Mouse (Mus musculus) liver, embryonic 11.5 days (tissue): Measurements from ENCODE around the gene Shank3. TPM values are rescaled to one million over a fixed set of nuclear protein-coding genes. Genes with fewer than 3 reads are reported as not detected.

Source experiments
- ATAC-seq: fragments of 200-750 bp; cut with Nextera tagmentation; replicated peaks from 2 replicates; pipeline ENCODE4 v1.8.0; 2017; ENCODE audit warnings: moderate number of reproducible peaks, mild to moderate bottlenecking, moderate TSS enrichment, moderate library complexity; ENCODE audit not compliant: low FRiP score
- DNase-seq: peaks from one replicate; pipeline ENCODE4 v3.0.0-alpha.2; 2017; ENCODE audit warnings: low spot score
- H3K27ac ChIP-seq: fragments of 300-500 bp; sonication (generic); 2 replicates; pipeline ENCODE4 v1.5.1; 2014; ENCODE audit warnings: mild to moderate bottlenecking, low read depth, low read length, control low read depth
- H3K27me3 ChIP-seq: fragments of 300-500 bp; sonication (generic); replicated peaks from 2 replicates; pipeline ENCODE4 v1.6.1; 2014; ENCODE audit warnings: low read length, mixed read lengths; ENCODE audit not compliant: control insufficient read depth, insufficient read depth
- H3K36me3 ChIP-seq: fragments of 300-500 bp; sonication (generic); 2 replicates; pipeline ENCODE4 v1.6.1; 2014; ENCODE audit warnings: mild to moderate bottlenecking, low read length, moderate library complexity, mixed read lengths; ENCODE audit not compliant: control insufficient read depth, insufficient read depth
- H3K4me1 ChIP-seq: fragments of 300-500 bp; sonication (generic); replicated peaks from 2 replicates; pipeline ENCODE4 v1.6.1; 2014; ENCODE audit warnings: low read length, mixed read lengths; ENCODE audit not compliant: control insufficient read depth, insufficient read depth
- H3K4me2 ChIP-seq: fragments of 300-500 bp; sonication (generic); 2 replicates; pipeline ENCODE4 v1.6.1; 2014; ENCODE audit warnings: mild to moderate bottlenecking, control low read depth, moderate library complexity
- H3K4me3 ChIP-seq: fragments of 300-500 bp; sonication (generic); 2 replicates; pipeline ENCODE4 v1.5.1; 2014; ENCODE audit warnings: low read depth, low read length, control low read depth
- H3K9ac ChIP-seq: fragments of 300-500 bp; sonication (generic); 2 replicates; pipeline ENCODE4 v1.6.1; 2014; ENCODE audit warnings: low read depth, low read length, control low read depth
- H3K9me3 ChIP-seq: fragments of 300-500 bp; sonication (generic); 2 replicates; pipeline ENCODE4 v1.6.1; 2016; ENCODE audit warnings: low read length, inconsistent platforms, mixed read lengths; ENCODE audit not compliant: control insufficient read depth
- WGBS: fragments of 180-500 bp; shearing (Covaris S2); extraction: QIAGEN DNeasy Blood & Tissue Kit; methylation state at CpG from one replicate; pipeline ENCODE4 v1.1.7; 2014; 5-methylcytosine and 5-hydroxymethylcytosine counted together
- polyA plus RNA-seq: library from polyadenylated mRNA; unstranded; fragments of >200 nt; fragmentation: Nextera tagmentation; extraction: Ambion mirVana; gene quantifications from 2 replicates; pipeline ENCODE4 v1.2.1, GENCODE M21; 2014

The Shank3 gene
- polyA plus RNA-seq, 1 experiment from 2014 or later = 1.7 TPM

DNA sequence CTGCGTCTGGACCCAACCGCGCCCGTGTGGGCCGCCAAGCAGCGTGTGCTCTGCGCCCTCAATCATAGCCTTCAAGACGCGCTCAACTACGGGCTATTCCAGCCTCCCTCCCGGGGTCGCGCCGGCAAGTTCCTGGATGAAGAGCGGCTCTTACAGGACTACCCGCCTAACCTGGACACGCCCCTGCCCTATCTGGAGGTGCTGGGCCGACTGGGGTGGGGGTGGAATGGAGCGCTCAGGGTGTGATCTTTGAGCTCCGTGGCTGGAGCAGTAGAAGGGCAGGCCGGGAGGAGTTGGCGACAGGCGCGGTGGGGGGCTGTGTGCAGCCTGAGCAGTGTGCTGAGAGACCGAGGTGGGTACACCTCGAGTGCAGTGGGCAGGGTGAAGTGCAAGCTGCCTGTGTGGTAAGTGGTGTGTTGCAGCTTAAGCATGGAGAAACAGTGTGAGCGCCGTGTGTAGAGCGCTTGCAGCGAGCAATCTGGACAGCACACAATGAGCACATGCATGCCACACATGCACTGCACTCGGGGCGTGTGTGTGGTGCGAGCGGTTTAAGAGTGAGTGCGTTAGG is 883 bp downstream of the Shank3 start:
- peaks cover 26% of the 10 kb centered on the region for H3K4me1 ChIP-seq
- peak overlapping the region; percentile 74 for H3K9ac ChIP-seq
- peak overlapping the region; percentile 77 for H3K4me3 ChIP-seq
- DNase-seq (peak; percentile 71), ATAC-seq (peak; percentile 66)
- H3K27ac ChIP-seq = no peak overlapping the region
- no peaks in the 10 kb centered on the region for H3K9me3 ChIP-seq
- H3K4me2 ChIP-seq = peak overlapping the region; percentile 93
- peaks cover 4% of the 10 kb centered on the region; the same call in 1 of the 2 replicates for H3K36me3 ChIP-seq
- peaks cover 16% of the 10 kb centered on the region for H3K27me3 ChIP-seq
- 6% methylated on average over 35 of the region's 35 CpGs for WGBS

DNA sequence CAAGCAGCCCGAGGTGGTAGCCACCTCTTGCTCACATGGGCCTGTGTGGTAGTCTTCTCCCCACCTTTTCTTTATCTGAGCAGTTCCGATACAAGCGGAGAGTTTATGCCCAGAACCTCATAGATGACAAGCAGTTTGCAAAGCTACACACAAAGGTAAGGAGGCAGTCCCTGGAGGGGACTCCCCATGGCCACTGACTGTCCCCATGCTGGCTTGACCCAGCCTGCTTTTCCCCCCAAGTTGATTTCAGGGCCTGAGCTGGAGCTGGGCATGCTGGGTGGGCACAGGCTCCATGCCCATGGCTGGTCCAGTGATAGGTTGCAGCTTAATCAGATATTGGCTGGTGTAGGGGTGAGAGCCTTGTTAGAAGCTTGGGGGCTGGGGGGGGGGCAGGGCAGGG is 1.9 kb downstream of the Shank3 start:
- no peak overlapping the region for H3K27ac ChIP-seq
- H3K9ac ChIP-seq = no peak overlapping the region
- H3K4me3 ChIP-seq = no peak overlapping the region
- DNase-seq = no peak
- H3K27me3 ChIP-seq = peaks cover 16% of the 10 kb centered on the region
- peaks cover 4% of the 10 kb centered on the region; the same call in 1 of the 2 replicates for H3K36me3 ChIP-seq
- peaks cover 26% of the 10 kb centered on the region for H3K4me1 ChIP-seq
- 72% methylated on average over 3 of the region's 3 CpGs for WGBS
- H3K4me2 ChIP-seq = peak overlapping the region; percentile 93; the same call in 1 of the 2 replicates
- ATAC-seq = no peak
- no peaks in the 10 kb centered on the region for H3K9me3 ChIP-seq

DNA sequence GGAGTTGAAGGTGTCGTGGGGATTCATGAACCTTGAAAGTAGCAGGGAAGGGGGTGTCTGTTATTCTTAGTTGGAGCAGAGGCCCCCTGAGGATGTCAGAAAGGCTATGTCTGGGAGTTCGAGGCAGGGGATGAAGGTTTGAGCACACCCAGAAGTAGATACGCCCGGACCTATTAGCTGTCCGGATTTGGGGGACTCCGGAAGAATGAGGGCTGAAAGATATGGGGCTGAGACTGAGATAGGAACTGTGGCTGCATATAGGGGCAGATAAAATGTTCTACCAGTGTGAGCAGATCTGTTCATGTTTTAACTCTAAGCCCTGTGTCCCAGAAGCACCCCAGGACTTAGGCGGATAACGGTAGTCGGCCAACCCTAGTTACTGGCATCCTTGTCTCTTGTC is 5.4 kb downstream of the Shank3 start:
- WGBS = 89% methylated on average over 9 of the region's 9 CpGs
- DNase-seq = no peak
- H3K36me3 ChIP-seq = peaks cover 4% of the 10 kb centered on the region; the same call in 1 of the 2 replicates

DNA sequence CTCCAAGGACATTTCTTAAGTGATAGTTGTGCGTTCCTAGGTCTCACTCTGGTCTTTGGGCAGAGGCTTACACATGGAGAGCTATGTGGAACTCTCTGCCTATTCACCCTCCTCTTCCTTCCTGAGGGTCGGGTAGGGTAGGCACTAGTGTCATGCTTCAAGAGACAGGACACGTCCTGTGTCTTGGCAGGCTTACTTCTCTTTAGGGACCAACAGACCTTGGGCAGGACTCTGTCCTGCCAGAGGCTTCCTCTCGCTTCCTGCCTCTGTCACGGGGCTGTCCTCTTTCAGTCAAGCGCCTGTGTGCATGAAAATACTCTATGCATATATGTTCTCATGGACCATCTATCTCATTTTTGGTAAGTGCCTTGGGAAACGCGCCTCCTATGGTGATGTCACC is 8.3 kb downstream of the Shank3 start:
- Histone ChIP-seq H3K27ac (no peak overlapping the region), H3K4me2 (no peak overlapping the region), H3K9ac (no peak overlapping the region), H3K4me1 (0 out of 2 replicates have a peak, but pooled peaks cover 2% of the 10 kb centered on the region), H3K36me3 (peaks cover 4% of the 10 kb centered on the region; the same call in 1 of the 2 replicates), H3K9me3 (no peaks in the 10 kb centered on the region), H3K4me3 (no peak overlapping the region), H3K27me3 (no peaks in the 10 kb centered on the region)
- ATAC-seq (no peak), DNase-seq (no peak)
- WGBS = 73% methylated on average over 8 of the region's 8 CpGs

More for the DNA sequence above, 5.4 kb downstream of the Shank3 start:
- H3K9ac ChIP-seq = no peak overlapping the region
- peaks cover 7% of the 10 kb centered on the region for H3K4me1 ChIP-seq
- H3K4me3 ChIP-seq = no peak overlapping the region
- no peaks in the 10 kb centered on the region for H3K9me3 ChIP-seq
- peaks cover 3% of the 10 kb centered on the region; the same call in 1 of the 2 replicates for H3K27me3 ChIP-seq
- ATAC-seq = no peak
- H3K4me2 ChIP-seq = no peak overlapping the region
- H3K27ac ChIP-seq = no peak overlapping the region

DNA sequence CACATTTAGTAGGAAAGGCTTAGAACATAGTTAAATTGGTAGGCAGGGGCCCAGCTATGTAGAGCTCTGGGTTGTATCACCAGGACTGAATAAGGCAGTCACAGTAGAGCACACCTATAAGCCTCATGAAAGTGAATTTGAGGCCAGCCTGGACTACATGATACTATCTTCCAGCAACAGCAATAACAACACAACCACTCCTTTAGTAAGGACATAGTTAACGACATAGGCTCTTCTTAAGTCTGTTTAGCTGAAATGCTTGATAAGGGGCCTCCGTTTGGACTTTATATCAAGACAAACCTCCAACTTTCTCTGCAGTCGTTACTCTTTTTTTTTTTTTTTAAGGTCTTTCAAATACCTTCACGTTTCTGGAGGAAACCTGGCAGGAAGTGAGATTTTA is 13.3 kb downstream of the Shank3 start:
- Histone ChIP-seq H3K4me2 (no peak overlapping the region), H3K4me1 (0 out of 2 replicates have a peak, but pooled peaks cover 2% of the 10 kb centered on the region)

DNA sequence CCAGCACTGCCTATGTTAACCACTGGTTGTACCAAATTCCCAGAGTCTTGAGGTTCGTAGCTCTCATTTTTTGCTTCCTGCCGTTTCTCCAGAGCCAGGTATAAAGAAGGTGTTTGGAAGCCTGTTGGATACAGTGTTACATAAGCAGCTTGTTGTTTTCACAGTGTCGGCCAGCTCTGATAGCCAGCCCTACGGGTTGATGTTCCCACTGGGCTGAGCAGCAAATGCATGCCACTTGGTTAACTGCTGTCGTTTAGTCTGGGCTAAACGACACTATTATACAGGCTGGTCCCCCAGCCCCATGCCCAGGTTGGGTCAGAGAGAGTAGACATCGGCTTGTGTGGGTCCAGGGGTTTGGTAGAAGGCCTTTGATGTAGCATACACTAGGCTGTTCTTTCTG is 22.5 kb downstream of the Shank3 start:
- Histone ChIP-seq H3K4me2 (no peak overlapping the region), H3K4me3 (no peak overlapping the region), H3K4me1 (no peaks in the 10 kb centered on the region), H3K27me3 (peaks cover 16% of the 10 kb centered on the region), H3K27ac (no peak overlapping the region), H3K36me3 (no peaks in the 10 kb centered on the region; the same call in none of the 2 replicates), H3K9me3 (no peaks in the 10 kb centered on the region), H3K9ac (no peak overlapping the region)
- WGBS = 72% methylated on average over 7 of the region's 7 CpGs
- ATAC-seq = no peak
- DNase-seq = no peak

More for the DNA sequence above, 13.3 kb downstream of the Shank3 start:
- DNase-seq (no peak), ATAC-seq (peak; percentile 83)
- no peaks in the 10 kb centered on the region for H3K36me3 ChIP-seq
- H3K27me3 ChIP-seq = no peaks in the 10 kb centered on the region
- H3K9me3 ChIP-seq = no peaks in the 10 kb centered on the region
- H3K4me3 ChIP-seq = no peak overlapping the region
- peak overlapping the region; percentile 34 for H3K27ac ChIP-seq
- H3K9ac ChIP-seq = no peak overlapping the region
- WGBS = 44% methylated on average over 4 of the region's 4 CpGs

DNA sequence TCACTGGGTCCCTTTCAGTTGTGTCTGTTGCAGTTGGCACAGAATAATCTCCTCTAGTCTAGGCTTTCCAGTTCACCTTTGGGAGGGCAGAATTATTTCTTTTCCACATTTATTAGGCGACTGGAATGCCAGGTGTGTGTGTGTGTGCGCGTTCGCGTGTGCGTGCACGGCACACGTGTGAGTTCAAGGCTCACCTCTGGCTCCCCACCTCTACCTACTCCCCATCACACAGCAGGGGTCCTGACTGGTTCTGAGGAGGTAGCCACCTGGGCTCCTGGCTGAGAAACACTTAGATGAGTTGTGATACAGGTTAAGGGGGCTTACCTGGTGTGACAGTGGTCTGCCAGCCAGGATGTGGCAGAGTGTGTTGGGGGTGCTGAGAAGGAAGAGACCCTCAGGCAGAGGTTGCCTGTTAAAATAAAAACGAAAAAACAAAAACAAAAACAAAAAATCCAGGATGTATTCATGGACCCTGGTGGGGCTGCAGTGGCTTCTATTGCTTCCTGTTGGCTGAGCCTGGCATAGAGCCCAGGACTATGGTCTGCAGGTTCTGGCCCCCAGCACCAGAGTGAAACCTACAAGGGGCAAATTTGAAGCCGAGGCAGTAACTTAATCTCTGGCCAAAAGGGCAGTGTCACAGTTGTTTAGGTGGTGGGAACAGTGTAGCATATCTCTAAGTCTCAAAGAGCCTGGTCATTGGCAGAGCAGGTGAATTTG is 23.3 kb downstream of the Shank3 start:
- Histone ChIP-seq H3K4me3 (no peak overlapping the region), H3K27me3 (peaks cover 16% of the 10 kb centered on the region)

DNA sequence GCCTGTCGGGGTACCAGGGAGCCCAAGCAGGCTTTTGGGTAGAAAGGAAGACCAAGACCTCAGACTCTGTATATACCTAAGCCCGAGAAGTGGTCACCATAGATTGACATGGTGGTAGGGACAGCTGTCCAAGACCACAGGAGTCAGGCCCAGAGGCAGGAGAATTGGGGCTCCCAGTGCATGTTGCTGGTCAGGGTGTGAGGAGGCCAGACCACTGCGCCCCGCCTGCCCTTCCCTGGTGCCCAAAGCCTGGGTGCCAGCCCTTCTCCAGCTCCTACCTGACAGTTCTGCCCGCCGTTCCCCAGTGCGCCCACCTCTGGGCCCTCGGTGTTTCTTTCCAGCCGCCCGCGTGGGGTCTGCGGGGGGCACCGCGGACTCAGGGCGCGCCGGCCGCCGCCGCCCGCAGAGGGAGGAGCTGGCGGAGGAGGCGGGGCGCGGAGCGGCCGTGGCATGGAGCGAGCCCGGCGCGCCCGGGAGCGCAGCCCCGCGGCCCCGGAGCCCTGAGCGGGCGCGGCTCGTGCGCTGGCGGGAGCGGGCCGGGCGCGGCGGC is 23.9 kb downstream of the Shank3 start:
- no peak for DNase-seq
- Histone ChIP-seq H3K27ac (no peak overlapping the region), H3K9me3 (no peaks in the 10 kb centered on the region), H3K9ac (no peak overlapping the region), H3K4me1 (no peaks in the 10 kb centered on the region), H3K4me2 (peak overlapping the region; percentile 71), H3K4me3 (peak overlapping the region; percentile 50), H3K36me3 (no peaks in the 10 kb centered on the region; the same call in none of the 2 replicates), H3K27me3 (peaks cover 16% of the 10 kb centered on the region)
- no peak for ATAC-seq
- 43% methylated on average over 41 of the region's 47 CpGs for WGBS

More for the DNA sequence above, 23.3 kb downstream of the Shank3 start:
- no peak overlapping the region for H3K9ac ChIP-seq
- H3K27ac ChIP-seq = no peak overlapping the region
- H3K4me2 ChIP-seq = no peak overlapping the region; the same call in 1 of the 2 replicates
- 89% methylated on average over 10 of the region's 10 CpGs for WGBS
- no peaks in the 10 kb centered on the region for H3K9me3 ChIP-seq
- H3K36me3 ChIP-seq = no peaks in the 10 kb centered on the region; the same call in none of the 2 replicates
- ATAC-seq = no peak
- no peaks in the 10 kb centered on the region for H3K4me1 ChIP-seq
- no peak for DNase-seq
